Mouse (Mus musculus): ENCODE data around the gene Arhgap25. TPM values are rescaled to one million over a fixed set of nuclear protein-coding genes. Genes with fewer than 3 reads are reported as not detected.

The Arhgap25 gene
- polyA plus RNA-seq, 1 experiment: not detected

- no peaks in the 10 kb centered on the region for H3K36me3 ChIP-seq (ENCODE audit: control insufficient read depth, insufficient read depth, low read length, poor library complexity, severe bottlenecking)
- no peaks in the 10 kb centered on the region for H3K27me3 ChIP-seq (ENCODE audit: control insufficient read depth, insufficient read depth, low read length, poor library complexity, severe bottlenecking)
- no peaks in the 10 kb centered on the region for H3K4me1 ChIP-seq (ENCODE audit: control insufficient read depth, insufficient read depth, low read length)
- H3K9ac ChIP-seq (ENCODE audit: low read depth, poor library complexity, severe bottlenecking): no peak overlapping the region
- no peak overlapping the region for H3K4me3 ChIP-seq (ENCODE audit: low read depth, low read length)
- TF ChIP-seq CTCF (IDR thresholded peaks at IDR 0.05; ENCODE audit: low read depth, low read length) (no peak), EP300 (IDR thresholded peaks at IDR 0.05; ENCODE audit: insufficient read depth, low read depth, low read length) (no peak), POLR2A (IDR thresholded peaks at IDR 0.05; ENCODE audit: insufficient read depth, low read length) (no peak)
- no peaks in the 10 kb centered on the region for H3K9me3 ChIP-seq (replicated peaks; ENCODE audit: control insufficient read depth, insufficient read depth, low read length, poor library complexity, severe bottlenecking)
- H3K27ac ChIP-seq (ENCODE audit: insufficient read depth, low read length): no peak overlapping the region
Observed at GRCm38 (mm10) chr6:87445222-87445621, 87.8 kb downstream of the Arhgap25 start.

GRCm38 (mm10) chr6:87443253-87443652 lies 89.8 kb downstream of the Arhgap25 start:
- no peak for TF ChIP-seq POLR2A (IDR thresholded peaks at IDR 0.05; ENCODE audit: insufficient read depth, low read length)
- TF ChIP-seq CTCF (IDR thresholded peaks at IDR 0.05; ENCODE audit: low read depth, low read length): no peak
- no peak for TF ChIP-seq EP300 (IDR thresholded peaks at IDR 0.05; ENCODE audit: insufficient read depth, low read depth, low read length)
- Histone ChIP-seq H3K9me3 (replicated peaks; ENCODE audit: control insufficient read depth, insufficient read depth, low read length, poor library complexity, severe bottlenecking) (no peaks in the 10 kb centered on the region), H3K27me3 (ENCODE audit: control insufficient read depth, insufficient read depth, low read length, poor library complexity, severe bottlenecking) (no peaks in the 10 kb centered on the region), H3K27ac (ENCODE audit: insufficient read depth, low read length) (no peak overlapping the region), H3K4me1 (ENCODE audit: control insufficient read depth, insufficient read depth, low read length) (no peaks in the 10 kb centered on the region), H3K9ac (ENCODE audit: low read depth, poor library complexity, severe bottlenecking) (no peak overlapping the region), H3K4me3 (ENCODE audit: low read depth, low read length) (no peak overlapping the region), H3K36me3 (ENCODE audit: control insufficient read depth, insufficient read depth, low read length, poor library complexity, severe bottlenecking) (no peaks in the 10 kb centered on the region)

GRCm38 (mm10) chr6:87436745-87437144 lies 96.3 kb downstream of the Arhgap25 start:
- Histone ChIP-seq H3K9ac (ENCODE audit: low read depth, poor library complexity, severe bottlenecking) (no peak overlapping the region), H3K4me3 (ENCODE audit: low read depth, low read length) (no peak overlapping the region)
- TF ChIP-seq CTCF (IDR thresholded peaks at IDR 0.05; ENCODE audit: low read depth, low read length) (no peak), POLR2A (IDR thresholded peaks at IDR 0.05; ENCODE audit: insufficient read depth, low read length) (no peak), EP300 (IDR thresholded peaks at IDR 0.05; ENCODE audit: insufficient read depth, low read depth, low read length) (no peak)

GRCm38 (mm10) chr6:87435791-87436190 lies 97.3 kb downstream of the Arhgap25 start:
- no peak for TF ChIP-seq POLR2A (IDR thresholded peaks at IDR 0.05; ENCODE audit: insufficient read depth, low read length)
- no peak for TF ChIP-seq CTCF (IDR thresholded peaks at IDR 0.05; ENCODE audit: low read depth, low read length)
- TF ChIP-seq EP300 (IDR thresholded peaks at IDR 0.05; ENCODE audit: insufficient read depth, low read depth, low read length): no peak
- Histone ChIP-seq H3K27ac (ENCODE audit: insufficient read depth, low read length) (no peak overlapping the region), H3K9me3 (replicated peaks; ENCODE audit: control insufficient read depth, insufficient read depth, low read length, poor library complexity, severe bottlenecking) (no peaks in the 10 kb centered on the region), H3K36me3 (ENCODE audit: control insufficient read depth, insufficient read depth, low read length, poor library complexity, severe bottlenecking) (no peaks in the 10 kb centered on the region), H3K9ac (ENCODE audit: low read depth, poor library complexity, severe bottlenecking) (no peak overlapping the region), H3K4me3 (ENCODE audit: low read depth, low read length) (no peak overlapping the region), H3K27me3 (ENCODE audit: control insufficient read depth, insufficient read depth, low read length, poor library complexity, severe bottlenecking) (no peaks in the 10 kb centered on the region), H3K4me1 (ENCODE audit: control insufficient read depth, insufficient read depth, low read length) (no peaks in the 10 kb centered on the region)

More at GRCm38 (mm10) chr6:87436745-87437144, 96.3 kb downstream of the Arhgap25 start:
- Histone ChIP-seq H3K27ac (ENCODE audit: insufficient read depth, low read length) (no peak overlapping the region), H3K9me3 (replicated peaks; ENCODE audit: control insufficient read depth, insufficient read depth, low read length, poor library complexity, severe bottlenecking) (no peaks in the 10 kb centered on the region), H3K27me3 (ENCODE audit: control insufficient read depth, insufficient read depth, low read length, poor library complexity, severe bottlenecking) (no peaks in the 10 kb centered on the region), H3K4me1 (ENCODE audit: control insufficient read depth, insufficient read depth, low read length) (no peaks in the 10 kb centered on the region), H3K36me3 (ENCODE audit: control insufficient read depth, insufficient read depth, low read length, poor library complexity, severe bottlenecking) (no peaks in the 10 kb centered on the region)

- no peak for TF ChIP-seq CTCF (IDR thresholded peaks at IDR 0.05; ENCODE audit: low read depth, low read length)
- TF ChIP-seq POLR2A (IDR thresholded peaks at IDR 0.05; ENCODE audit: insufficient read depth, low read length): no peak
- TF ChIP-seq EP300 (IDR thresholded peaks at IDR 0.05; ENCODE audit: insufficient read depth, low read depth, low read length): no peak
- no peak within 1 kb of the TSS for H3K9ac ChIP-seq (ENCODE audit: low read depth, poor library complexity, severe bottlenecking)
Observed at GRCm38 (mm10) chr6:87428487-87429044, 104.5 kb downstream of the Arhgap25 start, which contains the start of gene Bmp10. Bmp10 (plus strand) TSS chr6:87428994.

GRCm38 (mm10) chr6:87427616-87428015 lies 105.4 kb downstream of the Arhgap25 start:
- TF ChIP-seq EP300 (IDR thresholded peaks at IDR 0.05; ENCODE audit: insufficient read depth, low read depth, low read length) (no peak), CTCF (IDR thresholded peaks at IDR 0.05; ENCODE audit: low read depth, low read length) (no peak), POLR2A (IDR thresholded peaks at IDR 0.05; ENCODE audit: insufficient read depth, low read length) (no peak)
- H3K27ac ChIP-seq (ENCODE audit: insufficient read depth, low read length): no peak overlapping the region
- H3K27me3 ChIP-seq (ENCODE audit: control insufficient read depth, insufficient read depth, low read length, poor library complexity, severe bottlenecking): no peaks in the 10 kb centered on the region
- H3K4me1 ChIP-seq (ENCODE audit: control insufficient read depth, insufficient read depth, low read length): no peaks in the 10 kb centered on the region
- no peak overlapping the region for H3K4me3 ChIP-seq (ENCODE audit: low read depth, low read length)
- no peak overlapping the region for H3K9ac ChIP-seq (ENCODE audit: low read depth, poor library complexity, severe bottlenecking)
- no peaks in the 10 kb centered on the region for H3K36me3 ChIP-seq (ENCODE audit: control insufficient read depth, insufficient read depth, low read length, poor library complexity, severe bottlenecking)
- H3K9me3 ChIP-seq (replicated peaks; ENCODE audit: control insufficient read depth, insufficient read depth, low read length, poor library complexity, severe bottlenecking): no peaks in the 10 kb centered on the region

More at GRCm38 (mm10) chr6:87428487-87429044, 104.5 kb downstream of the Arhgap25 start, which contains the start of gene Bmp10:
- Histone ChIP-seq H3K9me3 (replicated peaks; ENCODE audit: control insufficient read depth, insufficient read depth, low read length, poor library complexity, severe bottlenecking) (no peaks in the 10 kb centered on the region), H3K4me3 (ENCODE audit: low read depth, low read length) (no peak within 1 kb of the TSS), H3K4me1 (ENCODE audit: control insufficient read depth, insufficient read depth, low read length) (no peaks in the 10 kb centered on the region), H3K27ac (ENCODE audit: insufficient read depth, low read length) (no peak within 1 kb of the TSS), H3K27me3 (ENCODE audit: control insufficient read depth, insufficient read depth, low read length, poor library complexity, severe bottlenecking) (no peaks in the 10 kb centered on the region), H3K36me3 (ENCODE audit: control insufficient read depth, insufficient read depth, low read length, poor library complexity, severe bottlenecking) (no peaks in the 10 kb centered on the region)

Measured in ES-Bruce4 (cell line).